Mouse (Mus musculus): Measurements from ENCODE around the gene Oscar. TPM values are rescaled to one million over a fixed set of nuclear protein-coding genes. Genes with fewer than 3 reads are reported as not detected.
A peak's percentile ranks its signal among the peaks of the same experiment; 100 is the strongest.

Gene Oscar
- 1 to 10 TPM in 1 of 2 experiments, under 1 TPM in 1; 0.84 to 1.3 TPM for total RNA-seq (2021)

- intact Hi-C loops (cut with DNase I), result no loop called here
- DNase-seq (ENCODE audit: low spot score in 2 of 2), result no peak
Measured at GRCm38 (mm10) chr7:3616057-3616388, at the start of gene Oscar. Gene Oscar, minus strand, starts transcription at chr7:3616157.

- intact Hi-C loops (cut with DNase I), result loop anchor here (2.0 kb wide), 1 partner anchor 21 kb away; the partner anchor contains the start of gene Cnot3
- peak; percentile 95 to 97 for DNase-seq (ENCODE audit: low spot score in 2 of 2)
Measured at GRCm38 (mm10) chr7:3665215-3666114, 49.5 kb upstream of the Oscar start, which contains the start of gene Leng1. Gene Leng1, minus strand, starts transcription at chr7:3665840.

GRCm38 (mm10) chr7:3664524-3665214 is 48.7 kb upstream of the Oscar start:
- intact Hi-C loops (cut with DNase I), result loop anchor here (2.0 kb wide), 1 partner anchor 20 kb away; the partner anchor contains the start of gene Cnot3
- DNase-seq (ENCODE audit: low spot score in 2 of 2), result no peak

- DNase-seq (ENCODE audit: low spot score in 2 of 2), result no peak
- intact Hi-C loops (cut with DNase I), result no loop called here
Measured at GRCm38 (mm10) chr7:3658578-3658977, 42.6 kb upstream of the Oscar start.

- intact Hi-C loops (cut with DNase I), result no loop called here
- DNase-seq (ENCODE audit: low spot score in 2 of 2), result no peak
Measured at GRCm38 (mm10) chr7:3656966-3657365, 41.0 kb upstream of the Oscar start.

- no peak for DNase-seq (ENCODE audit: low spot score in 2 of 2)
- intact Hi-C loops (cut with DNase I), result loop anchor here (10.0 kb wide), 1 partner anchor 1438 kb away; the partner anchor contains the start of gene Epn1
Measured at GRCm38 (mm10) chr7:3646641-3647040, 30.7 kb upstream of the Oscar start.

- intact Hi-C loops (cut with DNase I), result loop anchor here (10.0 kb wide), 1 partner anchor 1439 kb away; the partner anchor contains the start of gene Epn1
- DNase-seq (ENCODE audit: low spot score in 2 of 2), result no peak
Measured at GRCm38 (mm10) chr7:3646188-3646587, 30.2 kb upstream of the Oscar start.

- intact Hi-C loops (cut with DNase I), result loop anchor here (2.0 to 10.0 kb wide), 2 partner anchors 19 to 1439 kb away; partner anchors contain the start of genes Epn1 and Leng1
- DNase-seq (ENCODE audit: low spot score in 2 of 2), result no peak
Measured at GRCm38 (mm10) chr7:3645488-3646025, 29.6 kb upstream of the Oscar start.

GRCm38 (mm10) chr7:3644672-3645487 is 28.9 kb upstream of the Oscar start, which contains the start of gene Cnot3:
Gene Cnot3, plus strand, starts transcription at chr7:3645268.
- intact Hi-C loops (cut with DNase I), result loop anchor here (2.0 to 10.0 kb wide), 2 partner anchors 20 to 1440 kb away; partner anchors contain the start of genes Epn1 and Leng1
- DNase-seq (ENCODE audit: low spot score in 2 of 2), result peak; percentile 99

- intact Hi-C loops (cut with DNase I), result loop anchor here (2.0 to 10.0 kb wide), 2 partner anchors 20 to 1440 kb away; partner anchors contain the start of genes Epn1 and Leng1
- no peak for DNase-seq (ENCODE audit: low spot score in 2 of 2)
Measured at GRCm38 (mm10) chr7:3644348-3644671, 28.4 kb upstream of the Oscar start.

- no peak for DNase-seq (ENCODE audit: low spot score in 2 of 2)
- intact Hi-C loops (cut with DNase I), result loop anchor here (2.0 to 10.0 kb wide), 2 partner anchors 21 to 1441 kb away; partner anchors contain the start of genes Epn1 and Leng1
Measured at GRCm38 (mm10) chr7:3643843-3644242, 27.9 kb upstream of the Oscar start.

GRCm38 (mm10) chr7:3643412-3643811 is 27.5 kb upstream of the Oscar start:
- DNase-seq (ENCODE audit: low spot score in 2 of 2), result no peak
- intact Hi-C loops (cut with DNase I), result loop anchor here (10.0 kb wide), 1 partner anchor 1441 kb away; the partner anchor contains the start of gene Epn1

GRCm38 (mm10) chr7:3630478-3630815 is 14.5 kb upstream of the Oscar start:
- no peak for DNase-seq (ENCODE audit: low spot score in 2 of 2)
- intact Hi-C loops (cut with DNase I), result no loop called here

GRCm38 (mm10) chr7:3629543-3630477 is 13.9 kb upstream of the Oscar start, which contains the start of the genes Tfpt and Prpf31:
Gene Tfpt, minus strand, starts transcription at chr7:3629929.
Gene Prpf31, plus strand, starts transcription at chr7:3629985.
- intact Hi-C loops (cut with DNase I), result no loop called here
- peak; percentile 96 to 98 for DNase-seq (ENCODE audit: low spot score in 2 of 2)

GRCm38 (mm10) chr7:3629030-3629429 is 13.1 kb upstream of the Oscar start:
- intact Hi-C loops (cut with DNase I), result no loop called here

GRCm38 (mm10) chr7:3617242-3617995 is 1.5 kb upstream of the Oscar start, which contains the start of gene Ndufa3:
Gene Ndufa3, plus strand, starts transcription at chr7:3617373.
- intact Hi-C loops (cut with DNase I), result no loop called here
- peak; percentile 86 to 90 for DNase-seq (ENCODE audit: low spot score in 2 of 2)

More at GRCm38 (mm10) chr7:3629030-3629429, 13.1 kb upstream of the Oscar start:
- no peak for DNase-seq (ENCODE audit: low spot score in 2 of 2)

All from left cerebral cortex, postnatal 36 days (tissue).